Mouse (Mus musculus) embryonic facial prominence, embryonic 12.5 days (tissue): Measurements from ENCODE around the gene Dus3l. TPM values are rescaled to one million over a fixed set of nuclear protein-coding genes. Genes with fewer than 3 reads are reported as not detected.

Experiments used
- ATAC-seq: fragments of 200-750 bp; cut with Nextera tagmentation; 2 replicates; pipeline ENCODE4 v1.8.0; 2017; ENCODE audit not compliant: insufficient number of reproducible peaks, insufficient read depth, low FRiP score, low TSS enrichment
- H3K27ac ChIP-seq: fragments of 300-500 bp; sonication (generic); 2 replicates; pipeline ENCODE4 v1.5.1; 2016; ENCODE audit warnings: mild to moderate bottlenecking
- H3K27me3 ChIP-seq: fragments of 300-500 bp; sonication (generic); 2 replicates; pipeline ENCODE4 v1.6.1; 2016; ENCODE audit warnings: mild to moderate bottlenecking, moderate library complexity
- H3K36me3 ChIP-seq: fragments of 300-500 bp; sonication (generic); 2 replicates; pipeline ENCODE4 v1.6.1; 2016; ENCODE audit warnings: mild to moderate bottlenecking
- H3K4me1 ChIP-seq: fragments of 300-500 bp; sonication (generic); 2 replicates; pipeline ENCODE4 v1.6.1; 2016
- H3K4me2 ChIP-seq: fragments of 300-500 bp; sonication (generic); replicated peaks from 2 replicates; pipeline ENCODE4 v1.6.1; 2016; ENCODE audit warnings: mild to moderate bottlenecking, moderate library complexity
- H3K4me3 ChIP-seq: fragments of 300-500 bp; sonication (generic); 2 replicates; pipeline ENCODE4 v1.5.1; 2016; ENCODE audit warnings: mild to moderate bottlenecking
- H3K9ac ChIP-seq: fragments of 300-500 bp; sonication (generic); 2 replicates; pipeline ENCODE4 v1.6.1; 2016; ENCODE audit warnings: mild to moderate bottlenecking, moderate library complexity
- H3K9me3 ChIP-seq: fragments of 300-500 bp; sonication (generic); 2 replicates; pipeline ENCODE4 v1.6.1; 2016; ENCODE audit warnings: mild to moderate bottlenecking, moderate library complexity
- WGBS: fragments of 180-500 bp; shearing (Covaris S2); methylation state at CpG from one replicate; pipeline ENCODE4 v1.1.7; 2016; 5-methylcytosine and 5-hydroxymethylcytosine counted together
- polyA plus RNA-seq: library from polyadenylated mRNA; unstranded; fragments of >200 nt; fragmentation: Nextera tagmentation; extraction: Ambion mirVana; gene quantifications from 2 replicates; pipeline ENCODE4 v1.2.1, GENCODE M21; 2016

Dus3l gene
- polyA plus RNA-seq, 1 experiment from 2014 or later, result 44.1 TPM

DNA sequence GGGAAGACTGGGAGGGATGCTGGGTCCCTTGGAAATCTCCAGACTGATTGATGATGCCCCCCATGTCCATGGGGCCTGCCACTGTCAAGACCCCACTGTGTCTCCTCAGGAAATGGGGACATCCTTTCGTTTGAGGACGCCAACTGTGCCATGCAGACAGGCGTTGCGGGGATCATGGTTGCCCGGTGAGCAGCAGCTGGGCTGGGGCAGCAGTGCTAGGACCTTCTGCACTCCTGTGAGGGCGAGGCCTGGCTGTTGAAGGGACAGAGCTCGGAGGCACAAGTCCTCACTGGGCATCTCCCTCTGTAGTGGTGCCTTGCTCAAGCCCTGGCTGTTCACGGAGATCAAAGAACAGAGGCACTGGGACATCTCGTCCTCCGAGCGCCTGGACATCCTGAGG lies 4.4 kb downstream of the Dus3l start:
- Histone ChIP-seq H3K36me3 (peaks cover 48% of the 10 kb centered on the region), H3K27ac (no peak overlapping the region), H3K9me3 (no peaks in the 10 kb centered on the region), H3K4me1 (peaks cover 4% of the 10 kb centered on the region; the same call in 1 of the 2 replicates), H3K9ac (no peak overlapping the region), H3K4me3 (no peak overlapping the region), H3K27me3 (no peaks in the 10 kb centered on the region), H3K4me2 (no peak overlapping the region)
- no peak for ATAC-seq
- 94% methylated on average over 11 of the region's 11 CpGs for WGBS

GRCm38 (mm10) chr17:56769950-56770349 lies 5.4 kb downstream of the Dus3l start, which contains the start of gene Prr22:
Prr22 (plus strand) TSS chr17:56770250.
- Histone ChIP-seq H3K4me2 (no peak within 1 kb of the TSS), H3K27me3 (no peaks in the 10 kb centered on the region), H3K4me3 (no peak within 1 kb of the TSS), H3K36me3 (peaks cover 48% of the 10 kb centered on the region), H3K4me1 (peaks cover 4% of the 10 kb centered on the region; the same call in 1 of the 2 replicates), H3K9ac (no peak within 1 kb of the TSS), H3K9me3 (no peaks in the 10 kb centered on the region), H3K27ac (no peak within 1 kb of the TSS)
- ATAC-seq, result no peak
- WGBS, result 89% methylated on average over 5 of the region's 5 CpGs

DNA sequence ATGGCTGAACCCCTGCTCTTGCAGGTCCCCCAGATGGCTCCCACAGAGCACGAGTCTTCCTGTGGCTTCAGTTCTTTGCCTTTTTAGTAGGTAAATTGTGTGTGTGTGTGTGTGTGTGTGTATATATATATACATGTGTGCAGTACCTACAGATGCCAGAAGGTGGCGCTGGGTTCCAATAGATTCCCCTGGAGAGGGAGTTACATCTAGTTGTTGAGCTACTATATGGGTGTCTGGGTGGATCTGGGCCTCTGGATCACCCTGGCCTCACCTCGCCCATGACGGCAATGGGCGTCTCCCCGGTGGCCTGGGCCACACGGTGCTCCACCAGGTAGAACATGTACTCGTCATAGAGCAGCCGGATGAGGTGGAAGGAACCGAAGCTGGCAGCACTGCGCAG lies 13.0 kb downstream of the Dus3l start:
- no peak for ATAC-seq
- Histone ChIP-seq H3K4me2 (no peak overlapping the region), H3K4me1 (no peaks in the 10 kb centered on the region), H3K4me3 (no peak overlapping the region), H3K36me3 (peaks cover 9% of the 10 kb centered on the region), H3K9ac (no peak overlapping the region), H3K27ac (no peak overlapping the region), H3K9me3 (no peaks in the 10 kb centered on the region), H3K27me3 (no peaks in the 10 kb centered on the region)
- WGBS, result 88% methylated on average over 11 of the region's 11 CpGs

GRCm38 (mm10) chr17:56778779-56779362 lies 14.3 kb downstream of the Dus3l start:
- Histone ChIP-seq H3K9ac (no peak overlapping the region), H3K27me3 (no peaks in the 10 kb centered on the region), H3K36me3 (peaks cover 9% of the 10 kb centered on the region), H3K4me2 (no peak overlapping the region), H3K4me1 (no peaks in the 10 kb centered on the region), H3K4me3 (no peak overlapping the region), H3K9me3 (no peaks in the 10 kb centered on the region), H3K27ac (no peak overlapping the region)
- WGBS, result 50% methylated on average over 3 of the region's 3 CpGs
- ATAC-seq, result no peak

GRCm38 (mm10) chr17:56780291-56780978 lies 15.9 kb downstream of the Dus3l start:
- no peak for ATAC-seq
- H3K4me2 ChIP-seq, result no peak overlapping the region
- H3K9ac ChIP-seq, result peak overlapping the region; percentile 13; the same call in 1 of the 2 replicates
- no peaks in the 10 kb centered on the region for H3K27me3 ChIP-seq
- H3K9me3 ChIP-seq, result no peaks in the 10 kb centered on the region
- 82% methylated on average over 13 of the region's 13 CpGs for WGBS
- H3K27ac ChIP-seq, result no peak overlapping the region
- H3K36me3 ChIP-seq, result peaks cover 9% of the 10 kb centered on the region
- H3K4me3 ChIP-seq, result no peak overlapping the region
- H3K4me1 ChIP-seq, result no peaks in the 10 kb centered on the region

- no peak overlapping the region for H3K27ac ChIP-seq
- ATAC-seq, result no peak
- WGBS, result 76% methylated on average over 3 of the region's 3 CpGs
- no peaks in the 10 kb centered on the region for H3K36me3 ChIP-seq
- no peaks in the 10 kb centered on the region for H3K27me3 ChIP-seq
- no peaks in the 10 kb centered on the region for H3K9me3 ChIP-seq
- no peak overlapping the region for H3K9ac ChIP-seq
- no peaks in the 10 kb centered on the region for H3K4me1 ChIP-seq
- H3K4me3 ChIP-seq, result no peak overlapping the region
- no peak overlapping the region for H3K4me2 ChIP-seq
These were observed 24.3 kb downstream of the Dus3l start for GRCm38 (mm10) chr17:56788886-56789285.

- Histone ChIP-seq H3K27me3 (no peaks in the 10 kb centered on the region), H3K4me2 (no peak overlapping the region), H3K27ac (no peak overlapping the region), H3K36me3 (no peaks in the 10 kb centered on the region), H3K4me1 (no peaks in the 10 kb centered on the region), H3K9ac (no peak overlapping the region), H3K9me3 (no peaks in the 10 kb centered on the region), H3K4me3 (no peak overlapping the region)
- 83% methylated on average over 6 of the region's 6 CpGs for WGBS
- ATAC-seq, result no peak
These were observed 24.7 kb downstream of the Dus3l start for GRCm38 (mm10) chr17:56789286-56789685.

GRCm38 (mm10) chr17:56792588-56792987 lies 28.0 kb downstream of the Dus3l start:
- no peak for ATAC-seq
- no peaks in the 10 kb centered on the region for H3K9me3 ChIP-seq
- WGBS, result 81% methylated on average over 3 of the region's 3 CpGs

DNA sequence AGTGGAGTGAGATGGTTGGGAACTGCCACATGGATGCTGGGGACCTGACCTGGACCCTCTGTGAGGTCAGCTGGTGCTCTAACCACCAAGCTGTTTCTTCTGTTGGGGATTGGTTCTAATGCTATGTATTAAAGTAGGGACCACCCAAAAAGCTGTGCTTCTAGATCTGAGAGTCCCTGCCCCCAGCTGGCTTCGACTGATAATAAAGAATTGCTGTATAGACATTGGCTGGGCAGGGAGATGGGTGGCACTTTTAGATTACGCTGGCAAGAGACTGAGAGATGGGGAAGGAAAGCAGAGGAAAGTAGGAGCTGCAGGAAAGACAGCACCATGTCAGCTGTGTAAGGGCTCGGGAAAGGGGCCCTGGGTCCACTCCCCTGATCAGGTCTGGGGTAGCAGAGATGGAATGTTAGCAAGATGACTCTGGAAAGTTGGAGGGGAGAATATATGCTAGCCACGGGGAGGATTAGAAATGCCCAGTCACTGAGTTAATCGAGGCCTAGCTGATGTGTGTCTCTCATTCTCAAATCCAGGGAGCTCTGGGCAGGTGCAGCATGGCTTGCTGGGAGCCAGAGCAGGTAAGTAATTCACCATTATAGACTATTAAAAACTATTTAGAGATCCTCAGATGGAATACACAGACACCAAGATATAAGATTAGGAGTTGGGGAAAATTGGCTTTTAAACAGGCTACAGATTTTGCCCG lies 29.2 kb downstream of the Dus3l start:
- H3K9ac ChIP-seq, result no peak overlapping the region
- H3K27me3 ChIP-seq, result no peaks in the 10 kb centered on the region
- H3K4me3 ChIP-seq, result no peak overlapping the region
- 63% methylated on average over 6 of the region's 6 CpGs for WGBS
- no peak overlapping the region for H3K4me2 ChIP-seq
- ATAC-seq, result no peak
- H3K27ac ChIP-seq, result no peak overlapping the region
- no peaks in the 10 kb centered on the region for H3K36me3 ChIP-seq
- H3K9me3 ChIP-seq, result no peaks in the 10 kb centered on the region
- H3K4me1 ChIP-seq, result no peaks in the 10 kb centered on the region

More at GRCm38 (mm10) chr17:56792588-56792987, 28.0 kb downstream of the Dus3l start:
- Histone ChIP-seq H3K9ac (no peak overlapping the region), H3K4me1 (no peaks in the 10 kb centered on the region), H3K36me3 (no peaks in the 10 kb centered on the region), H3K27ac (no peak overlapping the region), H3K4me3 (no peak overlapping the region), H3K4me2 (no peak overlapping the region), H3K27me3 (no peaks in the 10 kb centered on the region)

GRCm38 (mm10) chr17:56799276-56799675 lies 34.7 kb downstream of the Dus3l start:
- Histone ChIP-seq H3K9me3 (no peaks in the 10 kb centered on the region), H3K4me3 (no peak overlapping the region), H3K4me2 (no peak overlapping the region), H3K4me1 (no peaks in the 10 kb centered on the region), H3K27ac (no peak overlapping the region), H3K27me3 (no peaks in the 10 kb centered on the region), H3K9ac (no peak overlapping the region), H3K36me3 (peaks cover 4% of the 10 kb centered on the region; the same call in 1 of the 2 replicates)
- 83% methylated on average over 3 of the region's 3 CpGs for WGBS
- no peak for ATAC-seq

GRCm38 (mm10) chr17:56802065-56802464 lies 37.5 kb downstream of the Dus3l start:
- Histone ChIP-seq H3K27ac (no peak overlapping the region), H3K4me2 (no peak overlapping the region), H3K9me3 (no peaks in the 10 kb centered on the region), H3K4me3 (no peak overlapping the region), H3K4me1 (no peaks in the 10 kb centered on the region), H3K36me3 (peaks cover 4% of the 10 kb centered on the region; the same call in 1 of the 2 replicates), H3K27me3 (no peaks in the 10 kb centered on the region), H3K9ac (no peak overlapping the region)
- 72% methylated on average over 8 of the region's 8 CpGs for WGBS
- ATAC-seq, result no peak

DNA sequence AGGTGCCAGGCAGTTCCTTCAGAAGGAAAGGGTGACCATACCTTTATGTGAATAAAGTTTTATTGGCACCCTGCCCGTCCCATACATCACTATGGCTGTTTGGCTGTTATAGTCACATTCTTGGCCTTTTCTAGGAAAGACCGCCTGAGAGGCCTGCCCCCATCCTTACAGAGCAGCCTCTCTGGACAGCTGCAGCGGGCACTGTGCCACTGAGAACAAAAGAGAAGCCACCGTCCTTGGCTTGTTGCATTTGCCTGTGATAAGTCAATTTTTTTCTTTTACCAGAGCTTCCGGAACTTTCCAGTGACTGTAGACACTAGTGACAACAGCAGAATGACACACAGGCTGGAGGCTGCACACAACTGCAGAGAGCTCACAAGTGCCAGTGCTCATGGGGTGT lies 40.4 kb downstream of the Dus3l start:
- Histone ChIP-seq H3K9me3 (no peaks in the 10 kb centered on the region), H3K36me3 (peaks cover 4% of the 10 kb centered on the region; the same call in 1 of the 2 replicates), H3K4me2 (no peak overlapping the region), H3K27ac (no peak overlapping the region), H3K4me3 (no peak overlapping the region), H3K4me1 (peaks cover 4% of the 10 kb centered on the region; the same call in 1 of the 2 replicates), H3K9ac (no peak overlapping the region), H3K27me3 (0 out of 2 replicates have a peak, but pooled peaks cover 4% of the 10 kb centered on the region)
- 82% methylated on average over 5 of the region's 5 CpGs for WGBS
- ATAC-seq, result no peak
